Mouse (Mus musculus): ENCODE measurements around the gene Bbof1. TPM values are rescaled to one million over a fixed set of nuclear protein-coding genes. Genes with fewer than 3 reads are reported as not detected.

The Bbof1 gene
- polyA plus RNA-seq, 1 experiment from 2014 or later = 0.31 TPM

GRCm38 (mm10) chr12:84397685-84398084, 11.2 kb upstream of the Bbof1 start:
- no peak for ATAC-seq (ENCODE audit: low read depth)
- no peaks in the 10 kb centered on the region for H3K36me3 ChIP-seq (ENCODE audit: control insufficient read depth, insufficient read depth)
- H3K4me2 ChIP-seq (ENCODE audit: low read depth, low read length) = no peak overlapping the region
- peaks cover 6% of the 10 kb centered on the region for H3K4me1 ChIP-seq (ENCODE audit: control insufficient read depth, low read depth, low read length)
- no peak overlapping the region for H3K9ac ChIP-seq (ENCODE audit: low read depth, low read length)
- no peak overlapping the region for H3K27ac ChIP-seq (ENCODE audit: low read length)
- no peak overlapping the region for H3K4me3 ChIP-seq (ENCODE audit: low read depth, low read length)
- no peaks in the 10 kb centered on the region for H3K27me3 ChIP-seq (ENCODE audit: control insufficient read depth, insufficient read depth, low read depth, low read length)
- no peaks in the 10 kb centered on the region for H3K9me3 ChIP-seq (replicated peaks; ENCODE audit: control insufficient read depth, low read length)

- H3K4me1 ChIP-seq (ENCODE audit: control insufficient read depth, low read depth, low read length) = peaks cover 6% of the 10 kb centered on the region
- no peak for ATAC-seq (ENCODE audit: low read depth)
- H3K36me3 ChIP-seq (ENCODE audit: control insufficient read depth, insufficient read depth) = no peaks in the 10 kb centered on the region
- no peaks in the 10 kb centered on the region for H3K9me3 ChIP-seq (replicated peaks; ENCODE audit: control insufficient read depth, low read length)
- no peak overlapping the region for H3K4me3 ChIP-seq (ENCODE audit: low read depth, low read length)
- H3K4me2 ChIP-seq (ENCODE audit: low read depth, low read length) = no peak overlapping the region
- H3K9ac ChIP-seq (ENCODE audit: low read depth, low read length) = no peak overlapping the region
- peak overlapping the region; percentile 19; the same call in 1 of the 2 replicates for H3K27ac ChIP-seq (ENCODE audit: low read length)
- 71% methylated on average over 5 of the region's 5 CpGs for WGBS (ENCODE audit: insufficient replicate concordance)
- no peaks in the 10 kb centered on the region for H3K27me3 ChIP-seq (ENCODE audit: control insufficient read depth, insufficient read depth, low read depth, low read length)
Measured at GRCm38 (mm10) chr12:84398629-84399028, 10.2 kb upstream of the Bbof1 start.

GRCm38 (mm10) chr12:84399135-84399534, 9.7 kb upstream of the Bbof1 start:
- Histone ChIP-seq H3K4me3 (ENCODE audit: low read depth, low read length) (no peak overlapping the region), H3K4me1 (ENCODE audit: control insufficient read depth, low read depth, low read length) (peaks cover 6% of the 10 kb centered on the region), H3K27ac (ENCODE audit: low read length) (peak overlapping the region; percentile 75), H3K9me3 (replicated peaks; ENCODE audit: control insufficient read depth, low read length) (no peaks in the 10 kb centered on the region), H3K9ac (ENCODE audit: low read depth, low read length) (no peak overlapping the region), H3K36me3 (ENCODE audit: control insufficient read depth, insufficient read depth) (no peaks in the 10 kb centered on the region), H3K27me3 (ENCODE audit: control insufficient read depth, insufficient read depth, low read depth, low read length) (no peaks in the 10 kb centered on the region), H3K4me2 (ENCODE audit: low read depth, low read length) (0 out of 2 replicates have a peak overlapping the region, but pooled peaks have one; percentile 17)
- ATAC-seq (ENCODE audit: low read depth) = no peak
- WGBS (ENCODE audit: insufficient replicate concordance) = 76% methylated on average over 9 of the region's 9 CpGs

GRCm38 (mm10) chr12:84399663-84400062, 9.2 kb upstream of the Bbof1 start:
- peaks cover 6% of the 10 kb centered on the region for H3K4me1 ChIP-seq (ENCODE audit: control insufficient read depth, low read depth, low read length)
- H3K9ac ChIP-seq (ENCODE audit: low read depth, low read length) = no peak overlapping the region
- no peaks in the 10 kb centered on the region for H3K9me3 ChIP-seq (replicated peaks; ENCODE audit: control insufficient read depth, low read length)
- 63% methylated on average over 9 of the region's 9 CpGs for WGBS (ENCODE audit: insufficient replicate concordance)
- no peaks in the 10 kb centered on the region for H3K36me3 ChIP-seq (ENCODE audit: control insufficient read depth, insufficient read depth)
- H3K4me2 ChIP-seq (ENCODE audit: low read depth, low read length) = 0 out of 2 replicates have a peak overlapping the region, but pooled peaks have one; percentile 17
- H3K4me3 ChIP-seq (ENCODE audit: low read depth, low read length) = no peak overlapping the region
- peak; percentile 22; the same call in 1 of the 2 replicates for ATAC-seq (ENCODE audit: low read depth)
- H3K27ac ChIP-seq (ENCODE audit: low read length) = peak overlapping the region; percentile 75
- no peaks in the 10 kb centered on the region for H3K27me3 ChIP-seq (ENCODE audit: control insufficient read depth, insufficient read depth, low read depth, low read length)

- Histone ChIP-seq H3K9me3 (replicated peaks; ENCODE audit: control insufficient read depth, low read length) (no peaks in the 10 kb centered on the region), H3K27me3 (ENCODE audit: control insufficient read depth, insufficient read depth, low read depth, low read length) (no peaks in the 10 kb centered on the region), H3K4me1 (ENCODE audit: control insufficient read depth, low read depth, low read length) (peaks cover 6% of the 10 kb centered on the region), H3K4me3 (ENCODE audit: low read depth, low read length) (no peak overlapping the region), H3K36me3 (ENCODE audit: control insufficient read depth, insufficient read depth) (no peaks in the 10 kb centered on the region), H3K9ac (ENCODE audit: low read depth, low read length) (no peak overlapping the region), H3K27ac (ENCODE audit: low read length) (peak overlapping the region; percentile 75), H3K4me2 (ENCODE audit: low read depth, low read length) (no peak overlapping the region)
- WGBS (ENCODE audit: insufficient replicate concordance) = 68% methylated on average over 3 of the region's 3 CpGs
- no peak for ATAC-seq (ENCODE audit: low read depth)
Measured at GRCm38 (mm10) chr12:84400068-84400467, 8.8 kb upstream of the Bbof1 start.

- Histone ChIP-seq H3K27ac (ENCODE audit: low read length) (peak overlapping the region; percentile 75), H3K27me3 (ENCODE audit: control insufficient read depth, insufficient read depth, low read depth, low read length) (no peaks in the 10 kb centered on the region), H3K9ac (ENCODE audit: low read depth, low read length) (no peak overlapping the region), H3K4me1 (ENCODE audit: control insufficient read depth, low read depth, low read length) (peaks cover 6% of the 10 kb centered on the region), H3K4me3 (ENCODE audit: low read depth, low read length) (no peak overlapping the region), H3K36me3 (ENCODE audit: control insufficient read depth, insufficient read depth) (no peaks in the 10 kb centered on the region), H3K9me3 (replicated peaks; ENCODE audit: control insufficient read depth, low read length) (no peaks in the 10 kb centered on the region), H3K4me2 (ENCODE audit: low read depth, low read length) (no peak overlapping the region)
- 44% methylated on average over 3 of the region's 3 CpGs for WGBS (ENCODE audit: insufficient replicate concordance)
- ATAC-seq (ENCODE audit: low read depth) = peak; percentile 44
Measured at GRCm38 (mm10) chr12:84400653-84401052, 8.2 kb upstream of the Bbof1 start.

- no peaks in the 10 kb centered on the region for H3K9me3 ChIP-seq (replicated peaks; ENCODE audit: control insufficient read depth, low read length)
- H3K27me3 ChIP-seq (ENCODE audit: control insufficient read depth, insufficient read depth, low read depth, low read length) = no peaks in the 10 kb centered on the region
- H3K36me3 ChIP-seq (ENCODE audit: control insufficient read depth, insufficient read depth) = no peaks in the 10 kb centered on the region
- peak overlapping the region; percentile 81 for H3K27ac ChIP-seq (ENCODE audit: low read length)
- H3K9ac ChIP-seq (ENCODE audit: low read depth, low read length) = no peak overlapping the region
- no peak overlapping the region for H3K4me3 ChIP-seq (ENCODE audit: low read depth, low read length)
- H3K4me2 ChIP-seq (ENCODE audit: low read depth, low read length) = no peak overlapping the region
- peak; percentile 55 for ATAC-seq (ENCODE audit: low read depth)
- WGBS (ENCODE audit: insufficient replicate concordance) = 53% methylated on average over 9 of the region's 9 CpGs
- peaks cover 10% of the 10 kb centered on the region for H3K4me1 ChIP-seq (ENCODE audit: control insufficient read depth, low read depth, low read length)
Measured at GRCm38 (mm10) chr12:84402923-84403322, 5.9 kb upstream of the Bbof1 start.

- Histone ChIP-seq H3K36me3 (ENCODE audit: control insufficient read depth, insufficient read depth) (no peaks in the 10 kb centered on the region), H3K4me3 (ENCODE audit: low read depth, low read length) (no peak overlapping the region), H3K27me3 (ENCODE audit: control insufficient read depth, insufficient read depth, low read depth, low read length) (no peaks in the 10 kb centered on the region), H3K9me3 (replicated peaks; ENCODE audit: control insufficient read depth, low read length) (no peaks in the 10 kb centered on the region), H3K9ac (ENCODE audit: low read depth, low read length) (no peak overlapping the region), H3K4me1 (ENCODE audit: control insufficient read depth, low read depth, low read length) (peaks cover 18% of the 10 kb centered on the region), H3K27ac (ENCODE audit: low read length) (no peak overlapping the region), H3K4me2 (ENCODE audit: low read depth, low read length) (no peak overlapping the region)
- 77% methylated on average over 6 of the region's 6 CpGs for WGBS (ENCODE audit: insufficient replicate concordance)
- no peak for ATAC-seq (ENCODE audit: low read depth)
Measured at GRCm38 (mm10) chr12:84404541-84404940, 4.3 kb upstream of the Bbof1 start.

- WGBS (ENCODE audit: insufficient replicate concordance) = 56% methylated on average over 4 of the region's 4 CpGs
- no peak for ATAC-seq (ENCODE audit: low read depth)
- H3K4me1 ChIP-seq (ENCODE audit: control insufficient read depth, low read depth, low read length) = peaks cover 11% of the 10 kb centered on the region
- no peak overlapping the region for H3K4me3 ChIP-seq (ENCODE audit: low read depth, low read length)
- H3K27me3 ChIP-seq (ENCODE audit: control insufficient read depth, insufficient read depth, low read depth, low read length) = no peaks in the 10 kb centered on the region
- no peak overlapping the region for H3K4me2 ChIP-seq (ENCODE audit: low read depth, low read length)
- no peak overlapping the region for H3K27ac ChIP-seq (ENCODE audit: low read length)
- no peak overlapping the region for H3K9ac ChIP-seq (ENCODE audit: low read depth, low read length)
- H3K9me3 ChIP-seq (replicated peaks; ENCODE audit: control insufficient read depth, low read length) = no peaks in the 10 kb centered on the region
- H3K36me3 ChIP-seq (ENCODE audit: control insufficient read depth, insufficient read depth) = no peaks in the 10 kb centered on the region
Measured at GRCm38 (mm10) chr12:84407259-84407658, 1.6 kb upstream of the Bbof1 start.

All from liver, embryonic 16.5 days (tissue).